Mouse (Mus musculus) NIH3T3 (cell line): ENCODE results near the gene 6430628N08Rik.

Experiments
- DNase-seq: peaks from one replicate; pipeline ENCODE4 v3.0.0-alpha.2; 2012; ENCODE audit warnings: low read depth

The 6430628N08Rik gene

DNA sequence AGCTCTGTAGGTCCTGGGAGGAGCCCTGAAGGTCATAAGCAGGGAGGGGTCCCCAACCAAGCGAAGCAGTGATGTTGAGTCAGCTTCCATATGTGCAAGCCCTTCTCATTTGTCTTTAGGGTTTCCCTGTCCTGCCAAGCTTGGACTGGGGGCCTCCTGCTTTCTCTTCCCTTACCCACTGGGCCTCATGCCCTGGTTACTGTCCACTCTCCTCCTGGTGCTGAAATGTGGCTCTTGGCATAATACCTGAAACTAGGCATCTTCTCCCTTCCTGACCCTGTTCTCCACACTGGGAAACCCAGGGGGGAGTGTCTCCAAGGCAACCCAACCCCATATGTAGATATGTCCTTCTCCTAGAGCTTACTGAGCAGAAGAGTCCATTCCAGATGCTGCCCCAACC, 3.6 kb upstream of the 6430628N08Rik start:
- DNase-seq: peak; percentile 67

DNA sequence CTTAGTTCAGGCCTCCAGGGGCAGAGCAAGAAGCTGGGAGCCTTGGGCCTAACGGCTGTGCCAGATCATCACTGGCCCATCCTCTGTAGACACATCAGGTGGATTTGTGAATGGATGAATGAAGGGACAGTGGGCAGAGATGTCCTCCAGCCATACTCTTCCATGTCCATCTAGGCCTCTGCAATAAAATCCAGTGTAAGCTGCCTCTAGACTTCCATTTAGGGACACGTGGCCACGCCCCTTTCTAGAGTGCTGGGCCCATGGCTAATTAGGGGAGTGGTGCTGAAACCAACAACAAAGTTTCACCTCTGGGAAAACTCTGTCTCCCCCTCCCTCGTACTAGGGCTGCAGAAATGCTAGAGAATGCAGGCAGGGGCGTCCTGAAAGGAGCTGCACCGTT, 399 bp upstream of the 6430628N08Rik start:
- DNase-seq: no peak

DNA sequence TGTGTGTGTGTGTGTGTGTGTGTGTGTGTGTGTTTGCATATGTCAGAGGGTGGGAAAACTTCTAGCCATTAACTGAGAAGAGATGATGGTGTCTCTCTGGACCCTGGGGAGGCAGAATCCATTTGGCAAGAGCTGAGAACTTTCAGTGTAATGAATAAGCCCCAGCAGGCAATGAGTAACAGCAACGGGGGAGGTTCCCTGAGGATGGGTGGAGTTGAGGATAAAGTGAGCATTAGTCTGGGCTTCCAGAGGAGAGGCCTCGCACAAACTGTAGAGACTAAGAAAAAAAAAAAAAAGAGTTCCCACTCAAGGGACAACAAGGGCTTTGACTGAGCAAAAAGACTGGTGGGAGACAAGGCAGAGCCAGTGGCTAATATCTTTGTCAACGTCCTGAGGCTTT, 3.8 kb downstream of the 6430628N08Rik start:
- DNase-seq: peak; percentile 80

DNA sequence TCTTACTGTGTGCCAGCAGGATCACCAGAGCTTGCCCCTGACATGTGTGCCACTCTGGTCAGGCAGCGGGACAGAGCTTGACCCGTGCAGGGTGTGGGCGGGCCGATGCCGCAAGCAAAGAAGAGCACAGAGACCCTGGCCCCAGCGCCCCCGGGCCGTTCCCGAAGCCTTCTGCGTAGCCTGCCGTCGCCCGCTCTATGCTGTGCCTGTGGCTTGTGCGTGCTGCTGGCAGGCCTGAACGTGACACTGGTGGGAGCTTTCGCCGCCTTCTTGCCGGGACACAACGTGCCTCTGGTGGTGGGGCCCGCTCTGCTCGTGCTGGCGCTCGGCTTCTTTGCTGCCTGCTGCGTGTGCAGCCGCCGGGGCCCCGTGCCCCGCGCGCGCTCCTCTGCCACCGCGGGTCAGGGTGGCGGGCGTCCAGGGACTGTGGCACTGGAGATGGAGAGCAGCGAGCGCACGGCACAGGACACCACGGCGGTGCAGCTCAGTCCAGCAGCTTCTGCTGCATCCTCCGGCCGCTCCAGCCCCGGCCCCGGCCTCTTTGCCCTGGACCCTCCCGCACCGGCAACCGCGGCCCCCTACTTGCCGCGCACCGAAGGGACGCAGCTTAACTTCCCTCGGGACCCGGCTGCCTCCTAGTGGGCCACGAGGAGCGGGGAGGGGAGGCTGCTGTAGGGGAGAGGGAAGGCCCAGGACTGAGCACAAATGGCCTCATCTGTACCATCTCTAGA, 7.6 kb downstream of the 6430628N08Rik start:
- DNase-seq: no peak

DNA sequence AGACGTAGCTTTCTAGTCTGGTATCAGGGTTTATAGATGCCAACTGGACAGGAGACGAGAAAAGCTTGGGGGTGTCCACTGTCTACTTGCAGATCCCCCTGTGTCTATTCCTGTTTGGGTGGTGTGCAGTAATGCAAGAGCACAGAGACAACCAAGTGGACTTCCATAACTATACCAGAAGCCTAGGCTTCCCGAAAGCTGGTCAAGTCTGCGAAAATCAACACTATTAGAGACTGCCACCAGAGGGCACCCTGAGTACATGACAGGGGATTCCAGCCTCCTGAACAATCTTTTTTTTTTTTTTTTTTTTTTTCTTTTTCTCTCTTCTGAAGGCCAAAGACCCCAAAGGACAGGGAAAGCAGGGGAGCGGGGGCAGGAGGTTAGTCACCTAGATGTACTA, 12.4 kb downstream of the 6430628N08Rik start:
- DNase-seq: peak; percentile 93

DNA sequence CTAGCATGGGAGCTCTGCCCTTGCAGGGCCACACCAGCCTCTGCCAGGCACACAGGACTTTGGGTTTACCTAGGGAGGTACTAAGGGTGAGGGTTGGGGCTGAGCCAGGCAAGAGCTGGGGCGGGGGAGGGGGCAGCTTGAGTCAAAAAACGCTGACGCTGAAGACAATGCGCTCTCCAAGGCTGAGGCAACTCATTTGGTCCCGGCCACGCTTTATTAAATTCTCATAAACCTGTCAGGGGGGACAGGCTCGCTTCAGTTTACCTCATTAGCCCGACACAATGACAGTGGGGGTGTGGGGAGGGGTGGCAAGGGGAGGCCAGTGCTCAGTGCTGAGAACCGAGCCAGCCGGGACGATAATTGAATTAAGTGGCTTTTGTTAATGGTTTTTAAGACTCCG, 13.9 kb downstream of the 6430628N08Rik start:
- no peak for DNase-seq

DNA sequence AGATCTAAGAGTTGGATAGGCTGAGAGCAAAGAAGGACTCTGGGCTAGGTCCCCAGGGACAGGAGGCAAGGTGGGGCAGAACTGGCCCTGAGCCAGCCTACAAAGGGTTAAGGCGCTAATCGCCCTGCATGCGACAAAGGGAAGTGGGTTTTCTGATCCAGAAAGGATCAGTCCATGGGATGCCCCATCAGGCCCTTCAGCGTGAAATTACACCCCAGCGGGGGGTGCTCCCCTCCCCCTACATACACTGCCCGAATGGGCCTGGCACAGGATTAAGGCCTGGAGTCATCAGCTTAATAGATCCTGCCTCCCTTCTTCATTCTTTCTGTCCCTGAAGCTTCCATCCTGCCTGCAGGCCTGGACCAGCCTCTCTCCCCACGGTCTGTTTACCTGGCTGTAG, 15.2 kb downstream of the 6430628N08Rik start:
- no peak for DNase-seq

DNA sequence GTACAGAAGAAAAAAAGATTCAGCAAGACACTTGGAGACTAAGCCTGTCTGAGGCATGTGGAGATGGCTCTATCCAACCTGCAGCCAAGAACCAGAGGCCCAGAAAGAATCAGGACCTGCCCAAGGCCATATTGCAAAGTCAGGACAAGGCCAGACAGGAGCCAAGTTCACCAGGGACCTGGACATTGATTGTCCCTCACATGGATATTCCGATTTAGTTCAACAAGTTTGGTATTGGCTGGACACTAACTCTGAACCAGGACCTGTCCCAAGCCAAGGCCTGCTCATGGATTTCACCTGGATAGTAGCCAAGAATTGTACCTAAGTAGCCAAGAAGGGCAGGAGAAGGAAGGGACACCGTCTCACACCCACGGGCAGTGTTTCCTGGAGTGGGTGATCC, 16.3 kb downstream of the 6430628N08Rik start:
- DNase-seq: no peak

DNA sequence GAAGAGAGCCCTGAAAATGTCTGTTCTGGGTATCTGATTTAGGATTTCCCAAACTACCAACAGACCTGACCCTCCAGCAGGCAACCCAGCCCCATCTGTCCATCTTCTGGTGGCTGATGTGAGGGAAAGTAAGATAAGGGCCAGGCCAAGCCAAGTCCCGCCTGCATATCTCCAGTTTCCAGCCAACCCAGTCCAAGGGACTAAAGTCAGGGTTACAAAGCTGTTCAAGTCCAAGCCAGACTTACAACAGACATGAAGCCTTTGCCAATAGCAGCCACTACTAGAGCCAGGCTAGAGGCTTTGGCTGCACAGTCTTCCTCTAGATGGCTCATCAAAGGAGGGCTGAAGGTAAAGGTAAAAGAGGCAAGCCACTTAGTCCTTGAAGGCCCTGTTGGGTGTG, 17.5 kb downstream of the 6430628N08Rik start:
- DNase-seq: peak; percentile 14

DNA sequence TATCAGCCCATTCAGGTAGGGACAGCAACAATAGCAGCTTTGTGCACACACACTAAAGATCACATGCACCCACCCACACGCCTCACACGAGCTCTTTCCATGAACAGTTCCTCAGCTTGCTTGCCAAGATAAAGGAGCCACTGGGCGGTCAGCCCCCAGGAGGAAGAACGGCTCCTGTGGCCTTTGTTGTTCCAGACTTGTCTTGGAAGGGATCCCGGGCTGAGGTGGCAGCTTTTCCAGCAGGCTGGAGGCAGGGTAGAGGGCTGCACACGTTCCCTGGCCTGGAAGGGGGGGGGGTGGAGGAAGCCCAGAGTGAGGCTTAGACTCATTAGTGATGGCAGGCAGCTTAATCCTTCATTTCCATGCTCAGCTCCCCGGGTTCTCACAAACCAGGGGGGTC, 18.2 kb downstream of the 6430628N08Rik start:
- DNase-seq: peak; percentile 47

DNA sequence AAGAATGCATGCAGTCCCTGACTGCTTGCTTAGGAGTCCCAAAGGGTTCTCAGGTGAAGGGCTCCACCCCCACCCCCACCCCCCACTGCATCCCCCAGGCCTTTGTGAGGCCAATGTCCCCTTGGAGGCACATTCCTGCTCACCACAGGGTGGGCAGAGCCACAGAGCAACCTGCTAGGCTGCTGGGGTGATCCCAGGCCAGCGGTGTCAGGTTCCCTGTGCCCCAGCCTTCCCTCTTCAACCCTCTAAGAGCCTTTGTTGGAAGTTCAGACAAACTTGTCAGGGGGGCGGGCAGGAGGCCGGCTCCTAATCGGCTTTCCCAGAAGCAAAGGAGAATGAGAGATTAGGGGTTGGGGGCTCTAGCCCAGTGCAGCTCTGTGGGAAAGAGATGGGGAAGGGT, 21.1 kb downstream of the 6430628N08Rik start:
- DNase-seq: no peak

DNA sequence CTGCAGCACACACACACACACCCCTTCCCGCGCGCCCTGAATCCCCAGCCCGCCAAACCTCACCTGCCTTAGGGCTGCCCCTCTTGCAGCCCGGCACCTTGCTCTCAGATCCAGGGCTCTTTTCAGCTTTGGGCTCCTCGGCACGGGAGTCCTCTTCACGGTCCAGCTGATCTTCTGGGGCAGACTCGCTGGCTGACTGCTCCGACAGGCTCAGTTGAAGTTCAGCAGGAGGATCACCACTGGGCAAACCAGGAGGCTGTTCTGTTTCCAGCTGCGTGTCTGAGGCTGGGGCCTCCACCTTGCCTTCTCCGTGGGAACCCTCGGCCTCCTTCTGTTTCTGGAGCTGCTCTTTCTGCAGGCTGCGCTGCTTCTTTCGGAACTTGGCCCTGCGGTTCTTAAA, 29.4 kb downstream of the 6430628N08Rik start:
- DNase-seq: no peak

DNA sequence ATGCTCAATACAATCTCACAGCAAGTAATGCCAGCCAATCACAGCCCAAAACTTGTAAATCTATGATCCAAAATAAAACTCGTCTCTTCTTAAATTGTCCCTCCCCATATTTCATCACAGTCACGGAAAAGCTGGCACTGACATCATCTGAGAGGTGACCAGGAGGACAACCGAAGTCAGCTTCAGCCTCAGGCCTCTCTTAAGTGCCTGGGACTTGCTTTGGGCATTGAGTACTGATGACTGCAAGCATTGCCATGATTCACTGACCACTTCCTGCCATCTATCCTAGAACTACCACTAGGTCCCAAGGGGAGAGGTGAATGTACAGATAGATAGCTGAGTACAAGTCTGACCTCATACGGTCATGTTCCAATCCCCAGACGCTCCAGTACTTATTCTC, 32.2 kb downstream of the 6430628N08Rik start:
- peak; percentile 52 for DNase-seq

DNA sequence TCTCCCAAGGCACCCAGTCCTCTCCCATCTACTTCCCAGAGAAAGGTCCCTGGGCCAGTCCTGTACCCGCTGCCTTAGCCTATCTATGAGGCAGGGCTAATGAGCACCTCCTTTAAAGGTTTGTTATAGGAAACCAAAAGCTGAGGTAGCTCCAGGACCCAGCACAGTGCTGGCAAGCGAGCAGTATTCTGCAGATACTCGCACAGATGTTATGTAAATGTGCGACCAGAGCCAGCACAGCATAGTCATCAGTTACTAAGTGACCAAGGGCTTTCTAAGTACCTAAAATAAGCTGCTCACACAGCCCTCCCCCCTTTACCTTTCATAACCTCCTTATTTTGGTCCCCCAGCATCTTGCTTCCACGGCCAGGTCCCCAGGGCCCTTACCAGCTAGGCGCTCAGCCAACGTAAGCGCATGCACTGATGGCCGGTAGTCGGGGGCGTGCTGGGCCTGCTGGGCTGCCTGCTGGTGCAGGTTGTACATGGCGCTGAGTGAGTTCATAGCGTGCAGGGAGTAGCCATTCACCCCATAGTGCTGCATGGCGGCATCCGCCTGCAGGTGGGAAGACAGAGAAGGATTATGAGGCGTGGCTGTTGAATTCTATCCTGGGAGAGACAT, 32.9 kb downstream of the 6430628N08Rik start:
- peak; percentile 34 for DNase-seq

DNA sequence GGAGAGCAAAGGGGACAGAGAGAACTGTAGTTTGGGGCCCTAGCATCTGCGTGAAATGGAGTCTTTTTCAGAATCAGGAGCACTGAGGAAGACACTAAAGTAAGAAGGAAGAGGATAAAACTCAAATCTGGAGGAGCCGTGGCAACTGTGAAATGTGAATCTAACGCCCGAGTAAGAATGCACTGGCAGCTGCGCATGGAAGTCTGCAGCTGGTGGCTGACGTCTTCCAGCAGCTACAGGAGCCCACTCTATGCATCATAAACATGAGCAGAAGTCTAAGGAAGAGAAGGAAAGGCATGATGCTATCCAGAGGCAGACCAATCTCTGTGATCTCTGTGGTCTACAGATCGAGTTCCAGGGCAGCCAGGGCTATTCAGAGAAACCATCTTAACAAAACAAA, 37.2 kb downstream of the 6430628N08Rik start:
- DNase-seq: no peak

DNA sequence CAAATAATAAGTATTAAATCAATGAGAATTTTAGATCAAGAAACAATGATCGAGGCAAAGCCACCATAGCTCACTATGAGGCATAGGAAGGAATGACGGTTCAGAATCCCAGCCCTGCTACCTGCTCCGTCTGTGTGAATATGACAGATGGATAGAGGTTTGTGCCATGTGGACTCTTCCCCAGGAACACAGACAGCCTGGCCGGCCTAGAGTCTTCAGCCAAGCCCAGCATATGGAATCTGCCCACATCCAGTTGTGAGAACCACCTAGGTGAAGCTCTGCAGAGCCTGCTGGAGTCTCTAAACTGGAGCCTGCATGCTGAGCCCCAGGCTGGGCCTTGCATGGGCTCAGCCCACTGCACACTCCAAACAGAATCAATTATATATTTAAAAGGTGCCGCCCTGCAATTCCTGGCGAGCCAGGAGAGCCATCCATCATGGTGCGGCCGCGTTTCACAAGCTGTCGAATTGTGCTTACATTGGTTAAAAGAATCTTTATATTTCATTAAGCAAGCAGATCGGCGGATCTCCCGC, 41.2 kb downstream of the 6430628N08Rik start:
- no peak for DNase-seq

DNA sequence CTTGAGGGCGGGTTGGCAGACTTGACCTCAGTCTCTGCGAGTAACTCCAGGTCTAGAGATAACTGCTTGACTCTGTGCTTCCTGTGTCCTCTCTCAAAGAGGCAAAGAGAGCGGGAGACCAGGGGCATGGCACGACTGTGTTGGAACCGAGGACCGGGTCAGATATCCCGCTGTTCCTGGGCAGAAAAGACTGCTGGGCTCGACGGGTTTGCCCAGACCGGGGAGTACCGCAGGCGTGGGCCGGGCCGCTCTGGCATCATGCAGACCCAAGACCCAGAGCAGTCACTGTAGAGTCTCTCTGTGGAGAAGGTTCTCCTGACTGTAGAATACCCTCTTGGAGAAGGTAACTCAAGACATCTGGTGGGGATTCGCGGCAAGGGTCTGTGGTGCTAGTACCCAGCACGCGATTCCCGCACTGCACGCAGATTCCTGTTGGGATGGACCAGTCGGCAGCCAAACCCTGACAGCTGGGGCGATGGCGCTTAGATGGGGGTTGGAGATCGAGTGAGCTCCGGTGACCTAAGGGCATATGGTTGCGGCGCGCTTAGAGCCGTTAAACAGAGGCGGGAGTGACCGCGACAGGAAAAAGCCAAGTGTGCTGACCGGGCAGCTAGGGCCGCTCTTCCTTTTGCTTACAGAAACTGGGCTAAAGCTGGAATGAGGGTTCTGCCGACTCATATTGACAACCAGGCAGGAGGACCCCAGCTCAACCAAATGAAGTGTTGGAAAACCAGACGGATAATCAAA, 45.5 kb downstream of the 6430628N08Rik start:
- no peak for DNase-seq

DNA sequence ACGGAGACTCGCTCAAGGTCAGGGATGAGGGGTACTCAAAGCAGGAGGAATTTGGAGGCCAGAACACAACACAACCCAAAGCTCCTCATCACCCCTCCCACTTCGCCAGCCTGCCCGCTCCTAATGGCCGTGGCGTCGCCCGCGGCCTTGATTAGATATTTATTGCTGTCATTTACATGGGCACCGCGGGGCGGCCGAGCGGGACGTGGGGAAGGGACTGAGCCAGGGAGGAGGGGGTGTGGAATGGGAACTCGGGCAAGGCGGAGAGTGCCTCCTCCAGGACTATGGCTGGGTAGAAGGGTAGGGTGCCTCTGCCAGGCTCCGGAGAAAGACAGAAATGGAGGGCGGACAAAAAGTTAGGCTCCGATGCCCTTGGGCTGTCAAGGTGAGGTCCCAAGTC, 46.2 kb downstream of the 6430628N08Rik start:
- no peak for DNase-seq

DNA sequence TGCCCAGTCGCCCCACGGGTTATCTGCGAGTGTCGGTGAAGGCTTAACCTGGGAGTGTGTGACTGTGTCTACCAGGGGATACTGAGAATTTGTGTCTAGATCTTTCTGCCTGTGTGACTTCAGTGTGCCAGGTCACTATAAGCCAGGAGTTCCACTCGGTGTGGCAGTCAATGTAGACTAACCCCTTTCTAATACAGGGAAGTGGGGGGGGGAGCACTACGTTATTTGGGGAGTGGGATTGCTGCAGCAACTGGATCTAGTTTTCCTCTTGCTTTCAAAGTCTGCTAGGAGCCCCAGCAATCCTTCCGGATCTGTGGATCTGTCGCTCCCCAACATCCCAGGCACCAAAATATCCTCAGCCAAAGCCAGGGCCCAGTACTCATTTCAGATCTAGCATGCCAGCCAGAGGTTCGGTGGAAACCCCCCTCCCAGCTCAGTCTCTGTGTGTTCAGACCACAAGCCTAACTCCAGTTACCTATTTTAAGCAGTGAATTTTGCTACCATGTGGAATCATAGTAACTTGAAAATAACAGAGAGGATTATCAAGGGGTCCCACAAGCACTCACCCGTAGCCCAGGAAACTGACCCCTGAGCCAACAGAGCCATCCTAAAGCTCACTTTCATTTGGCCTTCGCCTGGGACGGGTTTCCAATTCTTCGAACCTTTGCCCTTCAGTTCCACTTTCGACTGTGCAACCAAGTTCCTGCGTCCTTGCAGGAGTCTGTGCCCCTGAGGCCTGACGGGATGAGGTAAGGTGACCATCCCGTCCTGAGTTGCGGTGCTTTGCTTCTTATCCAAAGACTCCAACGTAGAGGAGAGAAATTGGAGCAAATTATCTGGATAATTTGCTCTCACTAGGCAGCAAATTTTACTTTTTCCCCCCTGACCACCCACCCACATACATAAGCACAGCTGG, 46.9 kb downstream of the 6430628N08Rik start:
- DNase-seq: no peak

DNA sequence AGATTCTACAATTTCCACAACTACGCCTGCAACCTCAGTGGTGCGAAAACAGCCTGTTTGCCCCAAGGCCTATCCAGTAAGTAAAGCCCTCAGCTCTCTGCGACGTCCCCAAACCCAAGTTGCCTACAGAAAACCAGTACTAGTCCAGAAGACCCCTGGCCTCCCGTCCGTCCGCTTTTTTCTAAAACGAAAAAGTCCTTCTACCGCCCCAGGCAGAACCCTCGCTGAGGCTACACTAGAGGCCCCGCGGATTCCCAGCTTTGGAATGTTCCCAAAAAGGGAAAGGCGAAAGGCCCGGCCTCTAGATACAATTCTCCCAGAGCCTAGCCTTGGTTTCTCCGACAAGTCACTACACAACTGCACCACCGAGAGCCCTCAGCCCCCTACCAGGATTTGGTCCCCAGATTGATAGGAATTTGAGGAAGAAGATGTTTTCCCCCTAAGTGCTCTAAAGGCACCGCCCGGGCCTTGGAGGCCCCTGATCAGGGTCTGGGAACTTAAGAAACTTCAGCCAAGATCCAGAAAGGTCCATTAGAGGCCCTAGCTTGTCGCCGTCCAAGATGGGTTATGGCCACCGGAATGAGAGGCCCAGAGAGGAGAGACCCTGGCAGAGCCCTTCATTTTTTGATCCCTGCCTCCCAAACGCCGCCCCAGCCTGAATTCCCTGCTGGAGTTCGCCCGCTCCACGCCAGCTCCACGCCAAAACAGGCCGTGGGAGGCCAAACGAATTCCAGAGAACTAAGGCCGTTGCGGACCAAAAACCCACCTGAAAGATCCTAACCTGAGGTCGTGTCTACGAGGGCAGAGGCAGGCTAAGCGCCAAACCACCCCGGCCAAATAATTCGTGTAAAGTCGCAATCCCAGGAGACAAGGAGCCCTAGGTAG, 48.1 kb downstream of the 6430628N08Rik start:
- no peak for DNase-seq
